In the genomic region with DNA sequence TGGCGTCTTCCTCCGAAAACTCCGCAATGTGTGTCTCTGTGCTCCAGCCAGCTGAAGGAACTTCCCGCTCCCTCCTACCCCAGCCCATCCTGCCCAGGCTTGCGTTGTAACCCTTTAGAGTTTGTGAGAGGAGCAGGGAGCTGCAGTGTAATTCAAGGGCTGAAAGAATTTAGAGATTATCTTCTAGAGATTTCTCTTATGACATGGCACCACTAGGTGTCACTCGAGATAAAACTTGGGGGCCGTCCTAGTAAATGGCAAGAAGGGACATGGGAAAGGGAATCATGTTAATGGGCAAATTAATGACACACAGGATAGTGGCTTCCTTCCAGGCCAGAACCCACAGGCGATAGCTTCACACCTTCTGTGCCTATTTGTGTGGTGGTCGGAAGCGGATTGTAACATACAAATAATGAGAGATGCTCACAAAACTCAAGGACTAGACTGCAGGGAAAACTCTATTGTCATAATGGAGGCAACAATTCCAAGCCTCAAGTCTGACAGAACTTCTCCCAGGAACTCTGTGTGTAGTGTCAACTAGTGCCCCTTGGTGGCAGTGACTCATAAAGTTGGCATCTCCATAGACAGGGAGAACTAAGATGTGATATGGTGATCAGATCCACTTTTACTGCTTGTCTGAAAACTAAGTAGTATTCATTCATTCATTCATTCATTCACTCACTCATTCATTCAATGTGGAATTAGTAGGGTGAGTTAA, we compare ENCODE assay signal across 9 mouse cellular contexts. TPM values are rescaled to one million over a fixed set of nuclear protein-coding genes. Genes with fewer than 3 reads are reported as not detected.
A peak's percentile ranks its signal among the peaks of the same experiment; 100 is the strongest.
DNase-seq lines count a peak whose midpoint lies in the region; ATAC-seq and TF ChIP-seq lines count a peak whose summit lies in the region.
"Had no signal": no experiment of that assay in that cellular context is flagged by ENCODE, and none has a peak within 500 bp of the region (broad histone marks: within the 10 kb centered on the region; RNA-seq: fewer than 3 reads in every experiment).

No protein-coding gene starts in this region.

- H3K4me2 ChIP-seq in hindbrain, embryonic 13.5 days: no peak overlapping the region
- H3K4me2 ChIP-seq in hindbrain, embryonic 12.5 days (replicated peaks): no peak overlapping the region
- no peak overlapping the region for H3K4me2 ChIP-seq in limb, embryonic 14.5 days (replicated peaks; ENCODE audit: low read depth, low read length, severe bottlenecking)

- H3K4me3 ChIP-seq in hindbrain, embryonic 10.5 days: no peak overlapping the region
- no peak overlapping the region for H3K4me3 ChIP-seq in hindbrain, embryonic 13.5 days
- no peak overlapping the region for H3K4me3 ChIP-seq in hindbrain, embryonic 12.5 days
- no peak overlapping the region for H3K4me3 ChIP-seq in limb, embryonic 14.5 days (replicated peaks; ENCODE audit: low read length)

- H3K9ac ChIP-seq in hindbrain, embryonic 13.5 days: no peak overlapping the region
- H3K9ac ChIP-seq in hindbrain, embryonic 12.5 days: no peak overlapping the region
- no peak overlapping the region for H3K9ac ChIP-seq in limb, embryonic 14.5 days (ENCODE audit: low read depth, low read length, severe bottlenecking)

- H3K36me3 ChIP-seq in hindbrain, embryonic 10.5 days: no peaks in the 10 kb centered on the region
- no peaks in the 10 kb centered on the region for H3K36me3 ChIP-seq in hindbrain, embryonic 13.5 days
- no peaks in the 10 kb centered on the region for H3K36me3 ChIP-seq in hindbrain, embryonic 12.5 days
- no peaks in the 10 kb centered on the region for H3K36me3 ChIP-seq in limb, embryonic 14.5 days (ENCODE audit: control insufficient read depth, insufficient read depth, low read length)

- no peak for TF ChIP-seq POLR2A in limb, embryonic 14.5 days (IDR thresholded peaks at IDR 0.05; ENCODE audit: borderline replicate concordance, extremely low read depth, insufficient read depth, insufficient read length)

- no peaks in the 10 kb centered on the region for H3K9me3 ChIP-seq in hindbrain, embryonic 10.5 days
- no peaks in the 10 kb centered on the region for H3K9me3 ChIP-seq in hindbrain, embryonic 13.5 days
- no peaks in the 10 kb centered on the region for H3K9me3 ChIP-seq in hindbrain, embryonic 12.5 days (replicated peaks)
- no peaks in the 10 kb centered on the region for H3K9me3 ChIP-seq in limb, embryonic 14.5 days (ENCODE audit: control insufficient read depth, low read length)

- ATAC-seq in hindbrain, embryonic 13.5 days (ENCODE audit: low FRiP score): no peak
- ATAC-seq in hindbrain, embryonic 12.5 days (ENCODE audit: low FRiP score): peak; percentile 32; the same call in 1 of the 2 replicates
- no peak for ATAC-seq in limb, embryonic 14.5 days (ENCODE audit: low FRiP score, low read depth)
- no peak for ATAC-seq in activated CD4-positive, CD25-positive, alpha-beta regulatory T cell, adult 4 months

- DNase-seq in hindbrain, embryonic 10.5 days (ENCODE audit: low spot score): peak; percentile 15
- peak; percentile 9 for DNase-seq in MN1 (ENCODE audit: low spot score)
- DNase-seq in cerebellum, postnatal 36 days: peak; percentile 5 to 6
- DNase-seq in limb, embryonic 14.5 days (ENCODE audit: low spot score): peak; percentile 61
- DNase-seq in retina, embryonic 14.5 days (ENCODE audit: low spot score): peak; percentile 77

- no peak overlapping the region for H3K27ac ChIP-seq in hindbrain, embryonic 10.5 days
- H3K27ac ChIP-seq in hindbrain, embryonic 13.5 days: no peak overlapping the region
- H3K27ac ChIP-seq in hindbrain, embryonic 12.5 days: no peak overlapping the region
- H3K27ac ChIP-seq in limb, embryonic 14.5 days (replicated peaks; ENCODE audit: low read depth, low read length): no peak overlapping the region

- H3K27me3 ChIP-seq in hindbrain, embryonic 10.5 days (ENCODE audit: insufficient read depth, poor library complexity, severe bottlenecking): no peaks in the 10 kb centered on the region
- H3K27me3 ChIP-seq in hindbrain, embryonic 13.5 days: no peaks in the 10 kb centered on the region
- H3K27me3 ChIP-seq in hindbrain, embryonic 12.5 days: no peaks in the 10 kb centered on the region
- H3K27me3 ChIP-seq in limb, embryonic 14.5 days (ENCODE audit: control insufficient read depth, insufficient read depth, low read length): no peaks in the 10 kb centered on the region

- H3K4me1 ChIP-seq in hindbrain, embryonic 10.5 days (replicated peaks): no peaks in the 10 kb centered on the region
- no peaks in the 10 kb centered on the region for H3K4me1 ChIP-seq in hindbrain, embryonic 13.5 days (replicated peaks)
- H3K4me1 ChIP-seq in hindbrain, embryonic 12.5 days: no peaks in the 10 kb centered on the region
- H3K4me1 ChIP-seq in limb, embryonic 14.5 days (ENCODE audit: control insufficient read depth, insufficient read depth, low read length): 0 out of 2 replicates have a peak, but pooled peaks cover 2% of the 10 kb centered on the region

- 61% methylated on average over 10 of the region's 10 CpGs for WGBS in hindbrain, embryonic 10.5 days
- WGBS in hindbrain, embryonic 13.5 days: 60% methylated on average over 10 of the region's 10 CpGs
- 57% methylated on average over 10 of the region's 10 CpGs for WGBS in hindbrain, embryonic 12.5 days
- WGBS in limb, embryonic 14.5 days: 48% methylated on average over 10 of the region's 10 CpGs

RNA-seq across cellular contexts. Expression of a gene that starts 6.1 kb away (rescaled TPM):
- not detected in 2 replicates for polyA plus RNA-seq in hindbrain, embryonic 10.5 days (2016; fragmentation: Nextera tagmentation; extraction: Ambion mirVana)
- polyA plus RNA-seq in hindbrain, embryonic 13.5 days (2015; fragmentation: Nextera tagmentation; extraction: Ambion mirVana): not detected in 2 replicates
- polyA plus RNA-seq in hindbrain, embryonic 12.5 days (2016; fragmentation: Nextera tagmentation; extraction: Ambion mirVana): not detected in 2 replicates
- 0.06 TPM in 1 of 2 replicates, not detected in the other for polyA plus RNA-seq in limb, embryonic 14.5 days (2012; rRNA removed)
- not detected in 2 replicates for polyA plus RNA-seq in limb, embryonic 14.5 days (2014; fragmentation: Nextera tagmentation; extraction: Ambion mirVana)
- polyA plus RNA-seq in activated CD4-positive, CD25-positive, alpha-beta regulatory T cell, adult 4 months (2017; shearing (Covaris generic)): not detected
- polyA plus RNA-seq: liver, embryonic 16.5 days had no signal

Comparison
In these comparisons a context has a peak if more than half of its experiments do, and no peak if none do; other contexts are left out.
1. DNase-seq: peak in every context shown above with its lines; median percentile 77 in retina, embryonic 14.5 days; 61 in limb, embryonic 14.5 days; 15 in hindbrain, embryonic 10.5 days; 9 in MN1; 6 in cerebellum, postnatal 36 days.